Mouse (Mus musculus): ENCODE results near the gene Ankrd37.
A peak's percentile ranks its signal among the peaks of the same experiment; 100 is the strongest.

Gene Ankrd37

GRCm38 (mm10) chr8:45975126-45975836 lies 30.2 kb downstream of the Ankrd37 start, which contains the start of the genes 1700029J07Rik and Ufsp2:
Gene 1700029J07Rik, minus strand, starts transcription at chr8:45975252.
Gene Ufsp2, plus strand, starts transcription at chr8:45975528.
- peak; percentile 99 for DNase-seq (ENCODE audit: extremely low read depth, low read depth)

- peak; percentile 44 for DNase-seq (ENCODE audit: extremely low read depth, low read depth)
Measured at GRCm38 (mm10) chr8:45973988-45974505, 31.5 kb downstream of the Ankrd37 start.

- DNase-seq (ENCODE audit: extremely low read depth, low read depth): no peak
Measured at GRCm38 (mm10) chr8:45970894-45971293, 34.6 kb downstream of the Ankrd37 start.

GRCm38 (mm10) chr8:45950622-45951021 lies 54.9 kb downstream of the Ankrd37 start:
- no peak for DNase-seq (ENCODE audit: extremely low read depth, low read depth)
